Mouse (Mus musculus): ENCODE measurements around the gene Col1a2.

DNA sequence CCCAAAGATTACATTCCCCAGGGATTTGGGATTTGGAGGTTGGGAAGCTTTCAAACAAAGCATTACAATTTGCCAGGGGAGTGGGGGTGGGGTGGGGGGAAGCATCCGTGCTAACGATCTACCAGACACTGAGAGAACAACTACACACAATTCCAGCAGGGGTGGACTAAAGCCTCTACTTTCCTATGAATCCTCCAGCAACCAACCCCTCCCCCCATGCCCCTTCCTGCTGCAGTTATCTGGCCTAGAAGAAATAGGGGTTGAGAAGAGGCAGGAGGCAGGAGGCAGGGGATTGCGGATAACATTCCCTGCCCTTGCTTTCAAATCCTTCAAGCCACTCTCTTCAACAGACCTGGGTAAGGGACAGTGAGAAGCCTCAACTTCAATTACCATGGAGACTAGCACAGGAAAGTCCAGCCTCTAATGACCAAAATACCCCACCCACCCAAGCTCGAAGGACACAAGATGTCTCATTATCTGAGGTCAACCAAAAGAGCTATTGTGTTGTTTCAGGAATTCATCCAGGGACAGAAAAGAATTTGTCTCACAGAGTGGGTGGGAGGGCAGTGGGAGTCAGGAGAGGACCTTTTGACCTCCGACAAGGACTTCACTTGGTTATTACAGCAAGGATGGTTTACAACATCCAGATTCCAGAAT, 48.5 kb upstream of the Col1a2 start:
- no peak for TF ChIP-seq GATA1 (IDR thresholded peaks at IDR 0.05; ENCODE audit: borderline replicate concordance, low read length)
- TF ChIP-seq FLI1 (IDR thresholded peaks at IDR 0.05; ENCODE audit: low read length): no peak

All from megakaryocyte, embryonic 14.5 days (primary cell).